Mouse (Mus musculus) erythroblast, embryonic 14.5 days (primary cell): Measurements from ENCODE around the gene Rnf44.

ENCODE experiments used
- GATA1 ChIP-seq: IDR thresholded peaks from 2 replicates; pipeline ENCODE4 v1.6.1; 2012; ENCODE audit warnings: low read length, inconsistent platforms, mixed read lengths
- TAL1 ChIP-seq: IDR thresholded peaks from 3 replicates; pipeline ENCODE4 v1.6.1; 2012; ENCODE audit warnings: low read length, inconsistent platforms, mixed read lengths

GRCm38 (mm10) chr13:54663999-54664398, 29.7 kb downstream of the Rnf44 start:
- TF ChIP-seq TAL1 (no peak), GATA1 (no peak)
